Mouse (Mus musculus) olfactory bulb, adult 2 months (tissue): ENCODE results near the gene Nipsnap3a.

Experiments used
- CTCF ChIP-seq: fragments of 200-500 bp; IDR thresholded peaks from 2 replicates; pipeline ENCODE4 v1.5.1; 2012; ENCODE audit warnings: low read depth, mild to moderate bottlenecking, low read length, moderate library complexity; ENCODE audit not compliant: insufficient read depth
- POLR2A ChIP-seq: fragments of 200-500 bp; IDR thresholded peaks from 2 replicates; pipeline ENCODE4 v1.6.1; 2012; ENCODE audit warnings: mild to moderate bottlenecking, low read depth, low read length, moderate library complexity; ENCODE audit not compliant: insufficient read depth

GRCm38 (mm10) chr4:52946665-52947064 lies 42.4 kb upstream of the Nipsnap3a start:
- no peak for TF ChIP-seq POLR2A
- TF ChIP-seq CTCF: no peak
